Mouse (Mus musculus) hindbrain, embryonic 16.5 days (tissue): ENCODE data around the gene Il20ra. TPM values are rescaled to one million over a fixed set of nuclear protein-coding genes. Genes with fewer than 3 reads are reported as not detected.

ENCODE experiments used
- polyA plus RNA-seq: library from polyadenylated mRNA; unstranded; fragments of >200 nt; fragmentation: Nextera tagmentation; extraction: Ambion mirVana; gene quantifications from 2 replicates; pipeline ENCODE4 v1.2.1, GENCODE M21; 2015

Il20ra gene
- polyA plus RNA-seq, 1 experiment from 2014 or later, result 0.44 TPM

Other genes with a start within 250 kb of the Il20ra start
- 25.6 and 26.5 TPM in 2 replicates for gene Ifngr1, start 120.6 kb upstream of the Il20ra start, polyA plus RNA-seq
- not detected in 2 replicates for gene Il22ra2, start 90.6 kb upstream of the Il20ra start, polyA plus RNA-seq
- gene Slc35d3, start 138.9 kb downstream of the Il20ra start, polyA plus RNA-seq, result 2.4 and 2.9 TPM in 2 replicates
- 34.4 and 35.9 TPM in 2 replicates for gene Pex7, start 195.1 kb downstream of the Il20ra start, polyA plus RNA-seq
- gene Map3k5, start 221.9 kb downstream of the Il20ra start, polyA plus RNA-seq, result 1.0 and 1.2 TPM in 2 replicates